Mouse (Mus musculus): ENCODE results near the gene Fam43a.

The Fam43a gene

GRCm38 (mm10) chr16:30627586-30628337 is 28.2 kb downstream of the Fam43a start:
- CTCF ChIA-PET: interaction anchor here (0.7 kb wide), 1 partner anchor 13 kb away, joined by 5 read pairs; no protein-coding TSS in a partner anchor

- CTCF ChIA-PET: interaction anchor here (0.7 kb wide), 1 partner anchor 13 kb away, joined by 5 read pairs; no protein-coding TSS in a partner anchor
Observed at GRCm38 (mm10) chr16:30628401-30628800, 28.9 kb downstream of the Fam43a start.

- CTCF ChIA-PET: no interaction called here
Observed at GRCm38 (mm10) chr16:30629509-30629908, 30.0 kb downstream of the Fam43a start.

GRCm38 (mm10) chr16:30633906-30634746 is 34.6 kb downstream of the Fam43a start:
- CTCF ChIA-PET: no interaction called here

- CTCF ChIA-PET: interaction anchor here (0.5 kb wide), 1 partner anchor 26 kb away, joined by 3 read pairs; no protein-coding TSS in a partner anchor
Observed at GRCm38 (mm10) chr16:30638586-30638985, 39.1 kb downstream of the Fam43a start.

GRCm38 (mm10) chr16:30640591-30640990 is 41.1 kb downstream of the Fam43a start:
- CTCF ChIA-PET: interaction anchor here (0.7 kb wide), 1 partner anchor 11 kb away, joined by 4 read pairs; no protein-coding TSS in a partner anchor

GRCm38 (mm10) chr16:30641408-30641807 is 41.9 kb downstream of the Fam43a start:
- CTCF ChIA-PET: interaction anchor here (0.5 kb wide), 1 partner anchor 13 kb away, joined by 5 read pairs; no protein-coding TSS in a partner anchor

- CTCF ChIA-PET: interaction anchor here (0.8 kb wide), 1 partner anchor 41 kb away, joined by 3 read pairs; no protein-coding TSS in a partner anchor
Observed at GRCm38 (mm10) chr16:30642229-30642628, 42.7 kb downstream of the Fam43a start.

- CTCF ChIA-PET: no interaction called here
Observed at GRCm38 (mm10) chr16:30644981-30645380, 45.5 kb downstream of the Fam43a start.

- CTCF ChIA-PET: interaction anchor here (0.9 kb wide), 1 partner anchor 14 kb away, joined by 3 read pairs; no protein-coding TSS in a partner anchor
Observed at GRCm38 (mm10) chr16:30645841-30646558, 46.5 kb downstream of the Fam43a start.

GRCm38 (mm10) chr16:30646856-30647255 is 47.3 kb downstream of the Fam43a start:
- CTCF ChIA-PET: no interaction called here

- CTCF ChIA-PET: interaction anchor here (0.6 to 0.7 kb wide), 3 partner anchors 11 to 291 kb away, joined by 4 to 6 read pairs (median 6); no protein-coding TSS in a partner anchor
Observed at GRCm38 (mm10) chr16:30651292-30651691, 51.8 kb downstream of the Fam43a start.

Measured in spleen, embryonic (tissue).